ENCODE assay signal across 8 mouse cellular contexts in the genomic region with DNA sequence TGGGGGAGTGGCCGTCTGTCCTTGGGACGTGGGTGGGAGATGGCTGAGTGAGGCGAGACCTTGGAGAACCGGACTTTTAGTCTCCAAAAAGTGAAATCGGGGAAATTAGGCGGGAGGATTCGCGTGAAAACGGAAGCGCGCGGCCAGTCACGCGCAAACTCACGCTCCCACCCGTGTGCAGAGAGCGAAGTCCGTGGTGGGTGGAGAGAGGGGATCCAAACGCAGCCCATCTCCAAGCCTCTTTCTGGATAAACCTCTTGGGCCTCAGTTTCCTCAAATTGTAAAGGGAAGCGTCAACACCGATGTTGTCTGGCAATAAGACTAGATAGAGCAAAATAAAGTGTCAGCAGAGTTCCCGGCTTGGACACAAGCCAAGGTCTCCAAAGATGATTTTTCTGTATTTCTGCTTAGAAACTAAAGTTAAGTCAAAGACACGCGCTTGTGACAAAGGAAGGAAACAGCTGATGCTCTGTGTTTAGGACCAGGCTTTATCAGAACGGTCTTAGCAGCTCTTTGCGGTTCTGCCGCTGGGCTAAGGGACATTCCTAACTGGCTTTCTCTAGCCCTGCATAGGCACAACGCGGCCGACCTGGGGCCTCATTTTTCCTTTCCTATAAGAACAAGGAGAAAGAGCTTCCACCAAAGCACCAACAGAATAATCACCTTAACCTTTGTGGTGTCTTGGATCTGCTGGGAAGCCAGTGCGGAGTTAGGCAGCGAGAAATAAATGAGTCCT. TPM values are rescaled to one million over a fixed set of nuclear protein-coding genes. Genes with fewer than 3 reads are reported as not detected.
DNase-seq lines count a peak whose midpoint lies in the region; ATAC-seq and TF ChIP-seq lines count a peak whose summit lies in the region.

No protein-coding gene starts in this region.

- H3K27ac ChIP-seq in layer of hippocampus, adult 2 months = no peak overlapping the region
- no peak overlapping the region for H3K27ac ChIP-seq in bone marrow macrophage, adult 2 months (ENCODE audit: insufficient read depth, low read depth, low read length)
- no peak overlapping the region for H3K27ac ChIP-seq in limb, embryonic 12.5 days
- H3K27ac ChIP-seq in stomach, embryonic 14.5 days (ENCODE audit: low read length) = no peak overlapping the region

- H3K4me1 ChIP-seq in bone marrow macrophage, adult 2 months (ENCODE audit: control insufficient read depth, insufficient read depth, low read length) = no peaks in the 10 kb centered on the region
- peaks cover 17% of the 10 kb centered on the region for H3K4me1 ChIP-seq in limb, embryonic 12.5 days (replicated peaks)
- peaks cover 8% of the 10 kb centered on the region; the same call in 1 of the 2 replicates for H3K4me1 ChIP-seq in stomach, embryonic 14.5 days (ENCODE audit: control insufficient read depth, insufficient read depth, low read length)

- H3K4me3 ChIP-seq in layer of hippocampus, adult 2 months = peak overlapping the region; percentile 74
- peak overlapping the region; percentile 35 for H3K4me3 ChIP-seq in bone marrow macrophage, adult 2 months (ENCODE audit: insufficient read depth, low read length)
- H3K4me3 ChIP-seq in limb, embryonic 12.5 days (replicated peaks) = peak overlapping the region; percentile 70
- H3K4me3 ChIP-seq in stomach, embryonic 14.5 days (ENCODE audit: low read depth, low read length) = peak overlapping the region; percentile 76

- H3K27me3 ChIP-seq in limb, embryonic 12.5 days = peaks cover 66% of the 10 kb centered on the region
- H3K27me3 ChIP-seq in stomach, embryonic 14.5 days (ENCODE audit: control insufficient read depth, insufficient read depth, low read length) = 0 out of 2 replicates have a peak, but pooled peaks cover 4% of the 10 kb centered on the region

- H3K9ac ChIP-seq in limb, embryonic 12.5 days (replicated peaks) = peak overlapping the region; percentile 69
- H3K9ac ChIP-seq in stomach, embryonic 14.5 days (replicated peaks; ENCODE audit: low read depth, low read length) = peak overlapping the region; percentile 48; the same call in 1 of the 2 replicates

- peak in 1 of 2 experiments; percentile 11 for DNase-seq in layer of hippocampus, adult 2 months (ENCODE audit: low spot score in 2 of 2)
- no peak for DNase-seq in layer of hippocampus, postnatal 25 days (ENCODE audit: extremely low spot score in 1 of 2, low spot score in 1 of 2)
- DNase-seq in layer of hippocampus, adult 9-10 months (ENCODE audit: low spot score) = no peak
- no peak for DNase-seq in urinary bladder, postnatal 10 days (ENCODE audit: low spot score)

- no peaks in the 10 kb centered on the region for H3K9me3 ChIP-seq in limb, embryonic 12.5 days
- no peaks in the 10 kb centered on the region for H3K9me3 ChIP-seq in stomach, embryonic 14.5 days (ENCODE audit: control insufficient read depth, low read depth, low read length)

- 2% methylated on average over 32 of the region's 32 CpGs for WGBS in limb, embryonic 12.5 days
- 2% methylated on average over 32 of the region's 32 CpGs for WGBS in stomach, embryonic 14.5 days

- ATAC-seq in granulocyte monocyte progenitor cell, adult 5-6 weeks (replicated peaks; ENCODE audit: poor library complexity, severe bottlenecking) = peak; percentile 28; the same call in 1 of the 2 replicates
- no peak for ATAC-seq in limb, embryonic 12.5 days (ENCODE audit: insufficient number of reproducible peaks, insufficient read depth, low FRiP score, low TSS enrichment, low read depth)
- no peak for ATAC-seq in stomach, embryonic 14.5 days (ENCODE audit: insufficient number of reproducible peaks, insufficient read depth, low FRiP score, low read depth)

- TF ChIP-seq CTCF in layer of hippocampus, adult 2 months (conservative IDR thresholded peaks at IDR 0.05) = no peak
- no peak for TF ChIP-seq CTCF in bone marrow macrophage, adult 2 months (IDR thresholded peaks at IDR 0.05; ENCODE audit: low read depth, low read length)

- H3K4me2 ChIP-seq in limb, embryonic 12.5 days = peak overlapping the region; percentile 93
- peak overlapping the region; percentile 88 for H3K4me2 ChIP-seq in stomach, embryonic 14.5 days (replicated peaks; ENCODE audit: low read depth, low read length)

- no peaks in the 10 kb centered on the region for H3K36me3 ChIP-seq in limb, embryonic 12.5 days
- H3K36me3 ChIP-seq in stomach, embryonic 14.5 days (ENCODE audit: control insufficient read depth, insufficient read depth, low read length) = no peaks in the 10 kb centered on the region

- TF ChIP-seq POLR2A in bone marrow macrophage, adult 2 months (IDR thresholded peaks at IDR 0.05; ENCODE audit: borderline replicate concordance, low read depth, low read length) = no peak

RNA-seq across cellular contexts. Expression of gene Mast4, which starts 0.6 kb away (rescaled TPM):
- 10 to 100 TPM; 66.7 to 68.9 TPM for total RNA-seq in layer of hippocampus, adult 2 months (2021)
- 10 to 100 TPM; 50.5 to 54.6 TPM for total RNA-seq in layer of hippocampus, postnatal 25 days (2021)
- polyA plus RNA-seq in bone marrow macrophage, adult 2 months (2012; ENCODE audit: insufficient read depth, insufficient read length, missing spikeins) = 0.27 and 0.44 TPM in 2 replicates
- total RNA-seq in granulocyte monocyte progenitor cell, adult 5-6 weeks (2014; fragmentation: Nextera tagmentation) = 8.0 and 8.2 TPM in 2 replicates
- total RNA-seq in granulocyte monocyte progenitor cell, adult 5-6 weeks (2017) = 0.88 and 3.2 TPM in 2 replicates
- 24.0 and 26.0 TPM in 2 replicates for polyA plus RNA-seq in limb, embryonic 12.5 days (2016; fragmentation: Nextera tagmentation; extraction: Ambion mirVana)
- 45.6 and 48.0 TPM in 2 replicates for polyA plus RNA-seq in stomach, embryonic 14.5 days (2014; fragmentation: Nextera tagmentation; extraction: Ambion mirVana)

Comparison
In these comparisons a context has a peak if more than half of its experiments do, and no peak if none do; other contexts are left out.
1. RNA of gene Mast4, which starts 0.6 kb away (total RNA-seq): 66.7 to 68.9 TPM in layer of hippocampus, adult 2 months and 50.5 to 54.6 TPM in layer of hippocampus, postnatal 25 days; 0.88 to 8.2 TPM in granulocyte monocyte progenitor cell, adult 5-6 weeks; every median in the first group is over 4 times any median in the second.
2. Peak in every context shown above with its lines, with median percentiles within 50 percentile points of each other: H3K4me3 ChIP-seq.